Mouse (Mus musculus) ES-CJ7 (cell line): ENCODE measurements around the gene Slc35b1.

Experiments
- DNase-seq: peaks from one replicate; pipeline ENCODE4 v3.0.0; 2011; ENCODE audit warnings: low read depth, low spot score

Gene Slc35b1

GRCm38 (mm10) chr11:95366280-95366897 lies 18.1 kb upstream of the Slc35b1 start:
- DNase-seq, result peak; percentile 58

GRCm38 (mm10) chr11:95367011-95367735 lies 17.3 kb upstream of the Slc35b1 start:
- no peak for DNase-seq

DNA sequence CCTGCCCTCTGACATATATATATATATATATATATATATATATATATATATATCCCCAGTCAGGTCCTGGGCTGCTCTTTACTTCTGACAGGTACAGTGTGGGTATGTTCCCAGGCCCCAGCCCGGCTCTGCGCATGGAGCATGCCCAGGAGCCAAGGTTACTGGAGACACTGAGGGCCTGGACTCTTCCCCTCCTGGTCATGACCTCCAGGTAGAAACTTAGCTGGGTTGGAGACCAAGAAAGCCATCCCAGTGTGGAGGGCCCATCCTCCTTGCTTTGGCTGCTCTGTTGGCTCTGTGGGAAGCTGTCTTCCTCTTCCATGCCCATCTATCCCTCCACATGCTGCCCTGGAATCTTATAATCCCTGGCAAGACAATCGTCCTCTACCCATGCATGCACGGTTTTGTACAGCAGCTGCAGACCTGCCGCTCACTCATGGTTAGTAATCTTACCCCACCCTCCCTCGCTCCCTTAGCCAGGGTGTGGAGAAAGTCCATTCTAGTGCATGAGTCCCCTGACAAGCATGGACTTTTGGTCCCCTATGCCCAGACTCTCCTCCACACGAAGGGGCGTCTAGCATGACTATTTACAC lies 16.2 kb upstream of the Slc35b1 start:
- no peak for DNase-seq

DNA sequence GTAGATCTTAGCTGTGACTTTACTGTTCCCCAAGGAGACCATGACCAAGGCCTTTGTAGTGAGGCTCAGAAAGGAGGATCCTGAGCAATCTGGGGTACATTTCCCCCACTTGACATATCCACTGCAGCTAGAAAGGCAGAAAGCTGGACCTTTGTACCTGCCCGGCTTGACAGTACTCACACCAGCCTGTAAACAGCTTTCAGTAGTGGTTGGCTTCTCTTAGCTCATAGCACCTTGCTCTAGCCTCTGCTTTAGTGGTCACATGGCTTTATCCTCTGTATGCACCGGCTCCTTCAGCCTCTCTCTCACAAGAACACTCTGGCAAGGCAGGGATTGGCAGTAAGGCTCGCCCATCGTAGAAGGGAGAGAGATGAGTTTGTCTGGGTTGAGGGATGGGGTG lies 15.6 kb upstream of the Slc35b1 start:
- DNase-seq, result no peak

DNA sequence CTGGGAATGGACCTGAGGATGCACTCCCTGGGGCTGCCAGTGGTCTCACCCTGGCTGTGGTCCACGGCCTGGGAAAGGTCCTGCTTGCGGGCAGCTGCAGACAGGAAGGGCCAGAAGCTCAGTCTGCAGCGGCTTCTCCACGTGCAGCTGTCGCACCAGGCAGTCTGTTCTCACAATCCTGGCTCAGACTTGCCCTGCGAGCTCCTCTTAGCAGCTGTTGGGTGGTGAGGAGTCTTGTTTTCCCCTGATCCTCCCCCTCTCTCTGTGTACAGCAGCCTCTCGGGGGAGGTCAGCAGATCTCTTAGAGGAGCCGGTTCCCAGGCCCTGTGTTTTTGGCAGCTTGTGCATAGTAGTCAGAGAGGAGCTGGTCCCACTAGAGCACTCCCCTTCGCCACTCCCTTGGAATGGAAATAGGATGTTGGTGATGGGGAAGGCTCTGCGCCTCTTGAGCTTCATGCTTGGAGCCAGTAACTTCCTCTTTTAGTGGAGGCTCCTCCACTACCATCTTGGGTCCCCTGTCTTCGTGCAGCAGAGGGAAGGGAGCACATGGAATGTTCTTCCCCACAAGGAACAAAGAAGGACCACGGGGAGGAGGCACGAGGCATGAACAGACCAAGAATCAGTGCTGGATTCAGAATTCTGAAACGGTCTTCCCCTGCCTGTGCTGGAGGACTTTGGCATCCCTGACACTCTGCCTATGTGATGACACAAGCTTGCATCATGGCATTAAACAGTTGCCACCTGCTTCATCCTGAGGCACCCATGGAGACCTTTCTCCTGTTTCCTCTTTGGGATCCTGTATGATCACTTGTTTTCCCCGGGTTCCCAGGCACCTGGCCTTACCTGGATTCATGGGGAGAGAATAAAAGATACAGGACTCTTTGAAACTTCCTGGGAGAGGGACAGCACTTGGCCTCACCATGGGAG lies 14.3 kb upstream of the Slc35b1 start:
- no peak for DNase-seq

DNA sequence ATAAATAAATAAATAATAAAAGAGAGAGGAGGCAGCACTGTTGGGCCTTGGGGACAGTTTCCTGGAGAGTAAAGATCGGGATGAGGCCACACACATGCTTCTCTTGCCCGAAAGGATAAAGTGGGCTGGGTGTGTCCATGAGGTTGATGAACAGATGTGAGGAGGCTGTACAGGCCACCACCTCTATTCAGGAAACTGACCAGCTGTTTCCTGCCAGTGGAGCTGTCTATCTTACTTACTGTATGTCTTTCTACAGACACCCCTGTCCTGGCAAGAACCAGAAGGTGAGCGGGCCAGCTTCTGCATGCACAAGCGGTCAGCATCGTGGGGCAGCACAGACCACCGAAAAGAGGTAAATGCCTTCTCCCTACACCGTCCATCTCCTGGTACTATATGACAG lies 13.3 kb upstream of the Slc35b1 start:
- no peak for DNase-seq

GRCm38 (mm10) chr11:95378926-95379325 lies 5.6 kb upstream of the Slc35b1 start:
- DNase-seq, result no peak

GRCm38 (mm10) chr11:95379552-95379951 lies 4.9 kb upstream of the Slc35b1 start:
- DNase-seq, result no peak

DNA sequence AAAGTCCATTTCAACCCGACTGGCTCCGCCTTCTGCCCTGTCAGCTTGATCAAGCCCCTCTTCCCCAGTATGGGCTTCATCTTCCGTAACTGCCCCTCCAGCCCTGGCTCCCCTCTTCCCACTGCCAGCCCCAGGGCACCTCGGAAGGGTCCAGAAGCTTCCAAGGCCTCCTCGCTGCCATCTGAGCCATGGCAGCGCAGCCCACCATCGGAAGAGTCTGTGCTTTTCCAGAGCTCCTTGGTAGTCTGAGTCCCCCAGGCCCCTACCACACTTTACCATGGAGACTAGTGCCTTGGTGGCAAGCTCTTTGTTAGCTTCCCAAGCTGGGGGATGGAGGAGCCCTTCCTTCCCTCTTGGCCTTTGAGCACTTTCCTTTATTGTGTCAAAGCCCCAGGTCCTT lies 3.8 kb upstream of the Slc35b1 start:
- DNase-seq, result no peak

DNA sequence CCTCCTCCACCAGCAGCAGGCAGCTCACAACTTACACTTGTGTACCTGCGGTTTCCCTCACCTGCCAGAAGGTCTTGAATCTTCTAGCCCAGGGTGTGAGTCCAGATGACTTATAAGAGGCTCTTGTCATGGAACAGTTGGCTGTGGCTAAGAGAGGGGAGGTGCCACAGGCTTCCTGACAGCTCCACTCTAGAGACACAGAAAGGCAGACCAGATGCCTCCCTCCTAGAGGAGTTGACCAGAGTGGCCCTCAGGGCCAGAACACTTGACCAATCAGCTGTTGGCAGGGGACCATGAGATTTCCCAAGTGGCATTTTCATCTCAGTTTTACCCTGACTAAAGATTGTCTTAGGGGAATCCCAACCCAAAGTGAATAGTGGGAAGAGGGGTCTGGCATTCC lies 3.3 kb upstream of the Slc35b1 start:
- no peak for DNase-seq

DNA sequence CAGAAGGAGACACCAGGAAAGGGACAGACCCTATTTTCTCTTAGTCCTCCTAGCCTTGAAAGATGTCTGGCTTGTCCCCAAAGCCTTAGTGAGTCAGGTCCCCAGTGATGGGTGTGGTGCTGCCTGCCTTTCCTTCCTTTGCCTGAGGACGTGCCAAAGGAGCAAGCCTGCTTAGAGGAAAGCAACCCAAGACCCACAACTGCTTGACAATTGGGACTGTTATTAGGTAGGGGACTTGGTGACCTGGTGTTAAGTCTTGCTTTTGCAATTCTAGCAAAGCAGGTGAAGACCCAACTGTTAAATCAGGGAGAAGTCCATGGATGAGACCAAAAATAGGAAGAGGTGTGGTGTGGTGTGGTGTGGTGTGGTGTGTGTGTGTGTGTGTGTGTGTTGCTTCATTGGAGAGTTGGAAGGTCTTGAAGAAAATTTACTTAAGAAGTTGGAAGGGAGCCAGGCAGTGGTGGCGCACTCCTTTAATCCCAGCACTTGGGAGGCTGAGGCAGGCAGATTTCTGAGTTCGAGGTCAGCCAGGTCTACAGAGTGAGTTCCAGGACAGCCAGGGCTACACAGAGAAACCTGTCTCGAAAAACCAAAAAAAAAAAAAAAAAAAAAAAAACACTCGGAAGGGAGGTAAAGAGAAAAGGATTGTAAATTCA lies 1.0 kb upstream of the Slc35b1 start:
- peak; percentile 23 for DNase-seq

- DNase-seq, result no peak
These were observed 531 bp upstream of the Slc35b1 start for GRCm38 (mm10) chr11:95384004-95384318.

DNA sequence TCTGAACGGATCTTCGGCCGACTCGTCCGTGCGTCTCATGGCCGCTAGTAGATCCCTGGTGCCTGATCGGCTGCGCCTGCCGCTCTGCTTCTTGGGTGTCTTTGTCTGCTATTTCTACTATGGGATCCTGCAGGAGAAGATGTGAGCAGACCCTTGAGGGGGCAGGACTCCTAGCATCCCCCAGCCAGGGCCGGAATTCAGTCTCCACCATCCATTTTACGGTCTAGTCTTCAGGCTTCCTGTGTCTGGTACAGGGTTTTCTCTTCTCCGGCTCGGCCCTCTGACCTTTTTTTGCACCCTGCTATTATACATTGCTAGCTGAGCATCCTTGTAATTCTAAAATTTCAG lies 455 bp downstream of the Slc35b1 start:
- no peak for DNase-seq

- no peak for DNase-seq
These were observed 2.9 kb downstream of the Slc35b1 start for GRCm38 (mm10) chr11:95387354-95387753.

- DNase-seq, result peak; percentile 65
These were observed 4.5 kb downstream of the Slc35b1 start for GRCm38 (mm10) chr11:95389006-95389405.

GRCm38 (mm10) chr11:95390420-95390819 lies 5.9 kb downstream of the Slc35b1 start:
- DNase-seq, result no peak

GRCm38 (mm10) chr11:95391201-95391600 lies 6.7 kb downstream of the Slc35b1 start:
- no peak for DNase-seq

GRCm38 (mm10) chr11:95391743-95392142 lies 7.3 kb downstream of the Slc35b1 start:
- no peak for DNase-seq

- DNase-seq, result no peak
These were observed 7.8 kb downstream of the Slc35b1 start for GRCm38 (mm10) chr11:95392223-95392667.

GRCm38 (mm10) chr11:95392708-95393499 lies 8.4 kb downstream of the Slc35b1 start:
- DNase-seq, result no peak

DNA sequence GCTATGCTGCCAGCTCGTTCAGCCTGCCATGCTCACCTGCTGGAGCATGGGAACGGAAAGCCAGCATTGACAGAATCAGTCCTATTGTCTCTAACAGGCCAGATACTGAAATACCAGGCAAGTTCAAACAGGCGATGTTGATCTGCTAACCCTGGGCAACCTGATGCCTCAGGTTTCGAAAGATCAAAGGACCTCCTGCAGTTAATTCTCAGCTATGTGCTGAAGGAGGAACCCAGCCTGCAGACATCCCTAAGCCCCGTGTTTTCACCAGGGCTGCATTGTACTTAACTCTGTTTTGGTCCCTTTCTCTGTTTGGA lies 9.0 kb downstream of the Slc35b1 start:
- DNase-seq, result no peak
